Mouse (Mus musculus) layer of hippocampus, postnatal 25 days (tissue): ENCODE measurements at regions not wholly inside any gene's neighbourhood (a gene's known extent, or its start where the extent isn't known, plus 50 kb on each side); places are given as distances from the start of the nearest gene placed in this dataset.
A peak's percentile ranks its signal among the peaks of the same experiment; 100 is the strongest.

ENCODE experiments used
- DNase-seq, 2 experiments: peaks; one replicate each; pipeline ENCODE4 v3.0.0; 2022; ENCODE audit warnings: mixed read lengths in 2 of 2, low spot score in 1 of 2; ENCODE audit errors: extremely low spot score in 1 of 2

- DNase-seq: no peak
Measured at GRCm38 (mm10) chr6:94413987-94414360, 86.2 kb upstream of the Slc25a26 start.

- DNase-seq: no peak
Measured at GRCm38 (mm10) chr6:94413297-94413986, 86.7 kb upstream of the Slc25a26 start.

GRCm38 (mm10) chr6:94412341-94412740 lies 87.8 kb upstream of the Slc25a26 start:
- DNase-seq: no peak

GRCm38 (mm10) chr6:94410480-94410879 lies 89.7 kb upstream of the Slc25a26 start:
- no peak for DNase-seq

GRCm38 (mm10) chr6:94408996-94409395 lies 91.1 kb upstream of the Slc25a26 start:
- no peak for DNase-seq

GRCm38 (mm10) chr6:94407751-94408150 lies 92.4 kb upstream of the Slc25a26 start:
- no peak for DNase-seq

GRCm38 (mm10) chr6:94405371-94406076 lies 94.6 kb upstream of the Slc25a26 start:
- no peak for DNase-seq

GRCm38 (mm10) chr6:94401617-94402481 lies 98.3 kb upstream of the Slc25a26 start:
- DNase-seq: no peak

GRCm38 (mm10) chr6:94401061-94401591 lies 99.0 kb upstream of the Slc25a26 start:
- peak; percentile 19 to 60 for DNase-seq

- DNase-seq: peak; percentile 9 to 25
Measured at GRCm38 (mm10) chr6:94400471-94401051, 99.6 kb upstream of the Slc25a26 start.

GRCm38 (mm10) chr6:94391134-94391533 lies 107.4 kb upstream of the Magi1 start:
- DNase-seq: no peak

- no peak for DNase-seq
Measured at GRCm38 (mm10) chr6:94390403-94390802, 106.7 kb upstream of the Magi1 start.

- no peak for DNase-seq
Measured at GRCm38 (mm10) chr6:94389716-94390115, 106.0 kb upstream of the Magi1 start.

- DNase-seq: no peak
Measured at GRCm38 (mm10) chr6:94387648-94388047, 103.9 kb upstream of the Magi1 start.

GRCm38 (mm10) chr6:94385531-94385930 lies 101.8 kb upstream of the Magi1 start:
- no peak for DNase-seq

GRCm38 (mm10) chr6:94369991-94370390 lies 86.3 kb upstream of the Magi1 start:
- DNase-seq: no peak

GRCm38 (mm10) chr6:94363951-94364350 lies 80.2 kb upstream of the Magi1 start:
- no peak for DNase-seq

GRCm38 (mm10) chr6:94362626-94363025 lies 78.9 kb upstream of the Magi1 start:
- no peak for DNase-seq

- DNase-seq: no peak
Measured at GRCm38 (mm10) chr6:94357568-94357967, 73.9 kb upstream of the Magi1 start.

GRCm38 (mm10) chr6:94354451-94355095 lies 70.9 kb upstream of the Magi1 start:
- DNase-seq: no peak
